Mouse (Mus musculus) CD4-positive, CD25-positive, alpha-beta regulatory T cell, adult 2 months (primary cell): ENCODE data around the gene Nprl3.

Experiments used
- DNase-seq: peaks from one replicate; pipeline ENCODE4 v3.0.0-alpha.2; 2012; ENCODE audit warnings: low read depth, low spot score

Nprl3 gene

DNA sequence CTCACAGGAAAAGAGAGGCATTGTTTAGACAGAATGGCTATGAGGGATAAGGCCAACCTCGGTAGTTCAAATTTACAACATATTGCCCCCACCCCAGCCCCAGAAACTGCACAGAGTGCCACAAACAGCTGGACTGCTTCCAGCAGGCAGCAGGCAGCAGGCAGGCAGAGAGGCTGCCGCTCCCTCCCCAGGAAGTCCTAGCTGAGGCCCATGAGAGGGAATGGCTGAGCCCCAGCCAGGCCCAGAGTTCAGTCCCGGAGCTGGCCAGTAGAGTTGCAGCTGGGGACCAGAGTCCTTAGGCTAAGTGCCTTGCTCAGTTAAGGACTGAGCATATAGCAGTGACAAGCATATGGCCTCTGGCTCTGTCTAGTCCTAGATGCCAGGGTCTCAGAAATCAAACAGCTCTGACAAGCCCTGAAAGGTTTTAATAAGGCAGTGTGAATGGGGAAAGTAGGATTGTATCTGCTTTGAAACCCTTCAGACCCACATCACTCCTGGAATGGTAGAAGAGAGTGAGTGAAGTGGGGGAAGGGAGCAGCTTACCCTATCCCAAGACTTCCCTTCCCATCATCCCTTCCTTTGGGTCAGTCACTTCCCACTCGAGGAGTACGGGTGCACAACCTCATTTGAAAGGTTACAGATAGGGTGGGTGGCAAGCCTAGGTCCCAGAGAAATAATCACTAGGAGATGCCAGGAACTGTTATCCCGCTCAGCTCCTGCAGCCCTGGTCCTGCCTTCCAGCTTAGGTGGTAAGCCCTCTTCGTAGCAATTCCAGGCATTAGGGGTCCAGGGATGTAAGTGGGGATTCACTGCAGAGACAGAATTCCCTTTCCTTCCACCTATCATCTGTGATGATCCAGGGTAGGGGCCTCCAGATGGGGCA lies 42.0 kb downstream of the Nprl3 start:
- DNase-seq = no peak

DNA sequence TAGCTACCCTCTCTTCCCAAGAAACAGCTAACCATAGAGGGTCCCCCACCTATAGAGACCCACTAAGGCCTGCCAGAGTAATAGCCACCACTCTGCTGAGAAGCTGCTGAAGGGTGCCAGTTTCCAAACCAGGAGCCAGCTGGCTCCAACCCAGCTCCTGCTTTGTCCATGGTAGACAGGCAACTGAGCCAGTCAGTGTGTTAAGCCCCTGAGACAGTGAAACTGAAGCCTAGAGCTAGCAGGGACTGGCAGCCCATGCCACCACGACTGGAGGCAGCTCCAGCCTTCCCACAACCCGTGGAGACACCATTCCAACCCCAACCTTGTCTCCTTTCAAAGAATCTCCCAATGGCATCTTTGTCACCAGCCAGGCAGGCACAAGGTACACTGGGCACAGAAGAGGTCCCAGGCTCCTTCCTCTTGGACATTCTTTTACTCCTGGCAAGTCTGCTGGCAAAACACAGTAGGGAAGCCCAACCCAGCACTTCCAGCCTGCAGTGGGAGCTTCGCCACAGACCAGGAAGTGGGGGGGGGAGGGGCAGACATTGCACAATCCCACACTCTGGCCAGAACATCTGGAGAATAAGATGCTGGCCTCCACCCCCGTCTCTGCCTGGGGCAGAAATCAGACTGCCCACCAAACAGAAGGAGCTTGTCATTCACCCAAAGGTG lies 42.9 kb downstream of the Nprl3 start:
- no peak for DNase-seq

DNA sequence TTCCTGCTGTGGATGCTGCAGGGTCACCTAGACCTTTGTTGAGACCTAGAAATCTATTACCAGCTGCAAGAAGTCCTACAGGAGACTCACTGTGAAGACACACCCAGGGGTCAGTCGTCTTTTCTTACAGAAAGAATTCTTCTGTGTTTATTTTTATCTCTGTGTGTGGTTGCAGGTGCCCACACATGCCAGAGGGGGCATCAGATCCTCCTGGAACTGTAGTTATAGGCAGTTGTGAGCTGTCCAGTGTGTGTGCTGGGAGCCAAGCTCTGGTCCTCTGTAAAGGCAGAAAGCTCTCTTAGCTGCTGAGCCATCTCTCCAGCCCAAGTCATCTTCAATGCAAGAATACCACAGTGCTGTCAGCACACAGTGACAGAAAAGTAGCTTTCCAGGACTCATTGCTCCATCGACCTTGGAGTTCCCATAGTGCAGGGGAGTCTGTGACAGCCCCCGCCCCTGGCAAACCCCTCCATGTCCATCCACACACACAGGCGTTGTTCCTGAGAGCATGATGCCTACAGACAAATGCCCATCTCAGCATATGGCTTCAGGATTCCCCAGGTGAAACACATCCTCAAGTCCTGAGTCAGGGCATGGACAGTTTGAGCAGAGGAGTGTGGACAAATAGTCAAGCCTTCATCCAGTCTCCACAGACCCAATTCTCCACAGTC lies 44.1 kb downstream of the Nprl3 start:
- no peak for DNase-seq

GRCm38 (mm10) chr11:32222570-32223194 lies 44.8 kb downstream of the Nprl3 start:
- DNase-seq = peak; percentile 70

- peak; percentile 42 for DNase-seq
These were observed 45.5 kb downstream of the Nprl3 start, which contains the start of gene Rhbdf1 for GRCm38 (mm10) chr11:32221951-32222409. Gene Rhbdf1, minus strand, starts transcription at chr11:32222300.

DNA sequence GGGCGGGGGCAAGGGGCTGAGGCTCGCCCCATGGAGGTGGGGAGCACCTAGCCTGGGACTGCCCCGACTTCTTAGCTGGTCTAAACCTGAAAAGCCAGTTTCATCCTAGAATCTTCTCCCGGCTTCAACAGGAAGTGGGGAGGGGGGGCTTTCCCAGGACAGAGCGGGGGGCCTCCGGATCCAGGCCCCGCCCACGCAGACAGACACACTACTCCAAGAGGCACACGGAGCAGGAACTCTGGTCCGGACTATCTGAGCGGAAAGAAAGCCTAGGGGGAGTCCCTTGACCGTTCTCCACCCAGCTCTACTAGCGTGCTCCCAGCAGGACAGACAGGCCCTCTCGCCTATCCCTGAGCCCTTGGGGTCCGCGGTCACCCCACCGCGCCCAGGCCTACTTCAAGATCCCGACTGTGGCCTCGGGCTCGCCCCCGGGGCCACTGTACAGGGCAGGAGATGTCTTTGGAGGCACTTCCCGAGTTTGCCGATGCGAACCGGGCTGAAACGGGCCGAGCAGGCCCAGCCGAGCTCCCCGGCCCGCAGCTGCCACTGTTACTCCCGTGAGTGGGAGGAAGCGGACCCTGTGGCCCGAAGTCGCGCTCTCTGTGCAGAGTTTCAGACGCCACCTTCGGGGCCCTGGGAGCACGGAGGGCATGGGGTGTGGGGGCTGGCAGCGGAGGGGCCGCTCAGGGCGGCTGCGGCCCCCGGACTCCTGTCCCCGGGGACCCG lies 46.1 kb downstream of the Nprl3 start:
- peak; percentile 50 for DNase-seq

- DNase-seq = no peak
These were observed 46.8 kb downstream of the Nprl3 start for GRCm38 (mm10) chr11:32220607-32221224.

DNA sequence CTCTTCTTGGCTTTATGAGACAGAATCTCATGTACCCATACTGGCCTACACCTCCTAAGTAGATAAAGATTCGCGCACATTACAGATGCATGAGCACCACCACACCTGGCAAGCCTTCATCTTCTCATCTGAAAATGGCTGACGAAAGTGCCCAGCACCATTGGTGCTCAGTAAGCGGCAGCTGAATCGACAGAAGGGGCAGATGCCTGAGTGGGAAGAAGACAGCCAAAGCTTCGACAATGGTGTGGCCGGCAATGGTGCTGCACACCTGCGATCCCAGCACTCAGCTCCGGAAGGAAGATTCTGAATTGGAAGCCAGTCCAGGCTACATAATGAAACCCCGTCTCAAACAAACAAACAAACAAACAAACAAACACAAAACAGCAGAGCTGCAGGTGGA lies 48.2 kb downstream of the Nprl3 start:
- no peak for DNase-seq

DNA sequence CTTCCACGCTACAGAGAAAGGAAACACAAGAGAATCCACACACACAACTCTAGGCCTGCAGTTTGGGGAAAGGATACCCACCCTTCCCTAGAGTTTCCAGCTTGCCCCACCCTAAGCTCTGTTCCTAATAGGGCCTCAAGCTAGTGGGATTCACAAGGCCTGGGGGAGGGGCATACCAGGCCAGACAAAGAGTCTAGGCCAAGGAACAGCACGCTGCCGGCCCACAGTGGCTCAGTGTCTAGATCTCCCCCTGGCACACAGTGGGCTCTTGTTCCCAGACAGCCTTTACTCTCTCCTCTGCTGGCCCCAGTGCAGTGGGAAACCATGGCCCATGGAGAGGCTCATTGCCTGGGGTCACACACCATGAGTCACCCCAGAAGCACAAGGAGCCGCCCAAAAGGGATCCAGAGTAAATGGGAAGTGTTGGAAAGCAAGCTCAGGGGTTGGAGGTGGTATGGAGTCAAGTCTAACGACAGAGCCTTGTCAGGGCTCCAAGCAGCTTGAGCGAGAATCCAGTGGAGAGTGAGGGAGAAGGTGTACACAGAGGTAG lies 48.9 kb downstream of the Nprl3 start:
- DNase-seq = no peak

GRCm38 (mm10) chr11:32216851-32217250 lies 50.7 kb downstream of the Nprl3 start:
- peak; percentile 89 for DNase-seq

GRCm38 (mm10) chr11:32215372-32216162 lies 51.9 kb downstream of the Nprl3 start:
- no peak for DNase-seq

DNA sequence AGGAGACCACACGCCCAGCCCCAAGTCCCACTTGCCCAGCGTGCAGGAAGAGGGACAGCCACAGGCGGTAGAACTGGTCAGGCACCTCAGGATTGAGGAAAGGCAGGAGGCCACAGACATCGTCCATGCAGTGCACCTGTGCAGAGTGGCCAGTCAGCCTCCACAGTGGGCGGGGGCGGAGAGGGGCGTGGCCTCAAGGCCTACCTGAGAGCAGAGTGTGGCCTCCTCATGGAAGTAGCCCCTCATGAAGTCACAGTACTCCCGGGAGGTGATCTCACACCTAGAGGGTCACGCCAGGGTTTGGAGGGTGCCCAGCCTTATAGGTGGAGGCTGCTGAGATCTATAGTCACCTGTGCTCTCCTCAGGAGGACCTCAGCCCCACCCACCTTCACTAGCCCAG lies 56.9 kb downstream of the Nprl3 start:
- DNase-seq = no peak

DNA sequence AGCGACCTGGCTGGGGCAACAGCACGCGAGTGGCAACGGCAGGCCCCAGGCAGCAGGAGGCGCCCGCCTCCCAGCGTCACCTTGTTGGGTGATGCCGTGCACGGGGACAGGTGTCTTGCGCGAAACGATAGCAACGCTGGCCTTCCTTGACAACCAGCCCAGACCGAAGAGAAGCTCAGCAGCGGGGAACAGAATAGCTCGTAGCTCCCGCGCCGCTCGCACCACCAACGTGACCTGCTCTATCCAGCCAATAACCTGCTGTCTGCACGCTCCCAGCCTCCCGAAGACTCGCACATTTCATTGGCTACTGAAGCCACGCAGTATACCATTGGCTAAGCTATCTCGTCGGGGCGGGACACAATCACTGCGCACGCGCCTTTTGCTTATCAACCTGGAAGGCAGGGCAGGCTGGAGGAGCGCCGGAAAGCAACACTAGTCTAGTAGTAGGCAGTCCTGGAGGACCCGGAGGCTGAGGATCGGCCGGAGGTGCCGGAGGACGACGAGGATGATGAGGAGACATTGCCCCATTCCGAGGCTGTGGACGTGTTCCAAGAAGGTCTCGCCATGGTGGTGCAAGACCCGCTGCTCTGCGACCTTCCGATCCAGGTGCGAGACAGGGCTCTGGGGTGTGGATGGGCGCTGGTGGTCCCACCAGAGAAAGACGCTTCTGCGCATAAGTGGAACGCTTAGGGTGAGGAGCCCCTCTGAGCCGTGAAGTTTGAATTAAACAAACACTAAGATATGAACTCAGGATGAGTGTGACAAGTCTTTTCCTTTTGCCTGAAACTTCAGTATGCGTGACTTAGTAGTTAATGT lies 62.2 kb downstream of the Nprl3 start, which contains the start of gene Snrnp25:
Gene Snrnp25, plus strand, starts transcription at position 358 of the 816 bp plus-strand sequence.
- DNase-seq = peak; percentile 99

GRCm38 (mm10) chr11:32201922-32202685 lies 65.4 kb downstream of the Nprl3 start:
- no peak for DNase-seq

DNA sequence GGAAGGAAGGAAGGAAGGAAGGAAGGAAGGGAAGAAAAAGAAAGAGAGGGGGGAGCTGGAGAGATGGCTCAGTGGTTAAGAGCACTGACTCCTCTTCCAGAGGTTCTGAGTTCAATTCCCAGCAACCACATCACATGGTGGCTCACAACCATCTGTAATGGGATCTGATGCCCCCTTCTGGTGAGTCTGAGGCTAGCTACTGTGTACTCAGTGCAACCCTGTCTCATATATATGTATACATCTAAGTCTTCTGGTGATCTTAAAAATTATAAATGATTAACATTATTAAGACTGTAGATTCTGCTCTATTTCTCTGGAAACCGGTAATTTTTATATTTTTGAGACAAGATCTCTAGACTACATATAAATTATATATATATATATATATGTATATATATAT lies 66.5 kb downstream of the Nprl3 start:
- DNase-seq = peak; percentile 52

DNA sequence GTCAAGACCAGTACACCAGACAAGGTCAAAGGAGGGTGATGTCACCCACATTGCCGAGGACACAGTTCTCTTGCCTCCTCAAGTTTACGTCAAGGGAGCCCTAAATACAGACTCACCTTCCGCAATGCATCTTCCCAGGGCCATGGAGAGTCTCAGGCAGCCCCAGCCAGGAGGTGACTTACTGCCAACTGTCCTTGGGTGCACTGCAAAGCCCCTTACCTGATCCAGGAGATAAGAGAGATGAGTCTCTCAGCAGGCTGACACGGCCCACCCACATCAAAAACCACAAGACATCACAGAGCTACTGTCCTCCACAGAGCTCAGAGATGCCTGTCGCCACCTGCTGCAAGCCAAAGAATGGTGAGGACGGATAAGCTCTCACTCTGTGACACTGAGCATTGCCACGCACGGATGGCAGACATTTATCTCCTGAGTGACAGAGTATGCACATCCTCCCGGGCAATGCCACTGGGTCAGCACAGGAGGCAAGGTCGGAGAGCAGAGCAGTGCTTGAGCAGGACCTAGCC lies 67.4 kb downstream of the Nprl3 start, which contains the start of gene Il9r:
Gene Il9r, minus strand, starts transcription at position 205 of the 527 bp plus-strand sequence.
- DNase-seq = peak; percentile 72

GRCm38 (mm10) chr11:32199230-32199629 lies 68.3 kb downstream of the Nprl3 start:
- peak; percentile 34 for DNase-seq
